Mouse (Mus musculus): ENCODE measurements at regions not wholly inside any gene's neighbourhood (a gene's known extent, or its start where the extent isn't known, plus 50 kb on each side); places are given as distances from the start of the nearest gene placed in this dataset.

DNA sequence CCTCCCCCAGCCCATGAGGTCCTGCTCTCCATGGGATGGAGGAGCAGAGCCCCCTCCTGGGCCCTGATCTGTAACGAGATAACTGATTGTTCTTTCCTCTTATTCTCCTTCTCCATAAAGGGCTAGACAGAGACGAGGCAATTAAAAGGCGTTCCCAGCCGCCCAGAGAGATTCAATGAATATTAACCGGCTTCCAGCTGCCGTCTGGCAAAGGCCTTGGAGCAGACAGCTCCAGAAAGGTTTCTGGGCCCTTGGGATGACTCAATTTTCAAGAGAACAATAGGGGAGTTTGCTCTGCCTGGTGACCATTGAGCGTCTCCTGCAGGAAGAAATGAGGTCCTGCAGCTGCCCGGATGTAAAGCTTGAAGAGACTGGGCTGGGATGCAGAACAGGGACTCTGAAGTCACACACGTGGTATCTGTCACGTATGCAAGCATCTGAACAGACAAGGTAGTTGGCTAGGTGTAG is 104.0 kb upstream of the Pcbd1 start:
- H3K27ac ChIP-seq, result no peak overlapping the region
- no peak for ATAC-seq (ENCODE audit: insufficient read depth, low FRiP score, low read depth)
- no peaks in the 10 kb centered on the region for H3K27me3 ChIP-seq (replicated peaks)
- no peak overlapping the region for H3K9ac ChIP-seq
- no peak overlapping the region for H3K4me3 ChIP-seq (replicated peaks)
- WGBS, result 16% methylated on average over 10 of the region's 10 CpGs
- no peaks in the 10 kb centered on the region for H3K36me3 ChIP-seq
- no peak overlapping the region for H3K4me2 ChIP-seq
- no peaks in the 10 kb centered on the region for H3K9me3 ChIP-seq
- no peaks in the 10 kb centered on the region for H3K4me1 ChIP-seq

DNA sequence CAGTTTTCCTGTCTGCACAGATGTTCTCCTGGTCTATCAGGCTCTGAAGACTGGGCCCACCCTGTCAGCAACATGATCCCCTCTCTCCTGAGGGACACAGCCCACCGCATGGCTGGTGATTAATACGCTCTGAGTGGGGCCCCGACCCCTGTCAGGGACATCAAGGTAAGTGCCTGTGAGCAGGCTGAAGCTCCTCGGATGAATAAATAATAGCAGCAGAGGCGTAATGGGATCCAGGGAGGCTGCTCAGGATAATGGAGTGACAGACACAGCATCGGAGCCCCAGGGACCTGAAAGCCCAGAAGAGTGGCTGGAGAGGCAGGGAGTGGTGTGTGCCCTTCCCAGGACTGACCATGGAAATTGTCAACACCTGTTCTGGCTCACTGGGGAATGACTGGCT is 107.4 kb upstream of the Pcbd1 start:
- Histone ChIP-seq H3K4me1 (no peaks in the 10 kb centered on the region), H3K9ac (no peak overlapping the region), H3K27ac (no peak overlapping the region), H3K9me3 (no peaks in the 10 kb centered on the region), H3K4me2 (no peak overlapping the region), H3K36me3 (no peaks in the 10 kb centered on the region), H3K27me3 (replicated peaks) (no peaks in the 10 kb centered on the region), H3K4me3 (replicated peaks) (no peak overlapping the region)
- no peak for ATAC-seq (ENCODE audit: insufficient read depth, low FRiP score, low read depth)
- 22% methylated on average over 6 of the region's 6 CpGs for WGBS

DNA sequence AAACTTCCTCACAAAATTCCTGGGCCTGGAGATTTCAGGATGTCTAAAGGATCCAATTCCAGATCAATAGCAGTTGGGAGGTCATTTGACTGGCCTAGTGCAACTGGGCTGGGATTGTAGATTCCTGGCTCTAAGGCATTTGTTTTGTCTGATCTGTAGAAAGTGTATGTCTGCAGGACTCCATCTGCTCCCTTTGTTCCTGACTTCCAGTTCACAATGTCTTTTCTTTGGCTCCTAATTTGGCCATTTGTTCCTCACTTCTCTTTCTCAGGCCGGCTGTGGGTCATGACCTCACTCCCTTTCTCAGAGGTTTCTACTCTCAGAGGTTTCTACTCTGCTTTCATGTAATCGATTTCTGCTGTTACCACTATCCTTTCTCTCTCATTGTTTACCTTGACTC is 115.5 kb upstream of the Pcbd1 start:
- Histone ChIP-seq H3K36me3 (no peaks in the 10 kb centered on the region), H3K27ac (no peak overlapping the region), H3K4me1 (no peaks in the 10 kb centered on the region), H3K9ac (no peak overlapping the region), H3K27me3 (replicated peaks) (no peaks in the 10 kb centered on the region), H3K4me3 (replicated peaks) (no peak overlapping the region), H3K4me2 (no peak overlapping the region), H3K9me3 (no peaks in the 10 kb centered on the region)
- 48% methylated on average over 2 of the region's 2 CpGs for WGBS
- no peak for ATAC-seq (ENCODE audit: insufficient read depth, low FRiP score, low read depth)

DNA sequence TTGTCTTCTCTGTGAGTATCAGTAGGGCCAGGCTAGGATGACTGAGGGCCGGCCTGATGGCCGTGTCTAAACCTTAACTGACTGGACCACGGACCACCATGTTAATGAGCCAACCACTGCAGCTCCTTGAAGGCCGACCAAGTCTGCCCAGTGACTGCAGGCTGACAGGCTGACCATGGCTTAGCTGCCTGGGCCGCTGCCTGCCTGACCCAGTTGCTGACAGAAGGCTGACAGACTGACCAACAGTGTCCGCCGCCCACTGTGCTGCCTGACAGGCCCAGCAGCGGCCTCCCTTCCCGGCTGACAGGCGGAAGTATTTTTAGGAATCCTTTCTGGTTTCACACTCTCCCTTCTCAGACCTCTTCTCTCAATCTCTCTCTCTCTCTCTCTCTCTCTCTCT is 124.3 kb upstream of the Pcbd1 start:
- Histone ChIP-seq H3K4me2 (no peak overlapping the region), H3K36me3 (no peaks in the 10 kb centered on the region), H3K4me1 (no peaks in the 10 kb centered on the region), H3K9me3 (no peaks in the 10 kb centered on the region), H3K27ac (no peak overlapping the region), H3K9ac (no peak overlapping the region), H3K27me3 (replicated peaks) (no peaks in the 10 kb centered on the region), H3K4me3 (replicated peaks) (no peak overlapping the region)
- ATAC-seq (ENCODE audit: insufficient read depth, low FRiP score, low read depth), result no peak
- 81% methylated on average over 10 of the region's 10 CpGs for WGBS

DNA sequence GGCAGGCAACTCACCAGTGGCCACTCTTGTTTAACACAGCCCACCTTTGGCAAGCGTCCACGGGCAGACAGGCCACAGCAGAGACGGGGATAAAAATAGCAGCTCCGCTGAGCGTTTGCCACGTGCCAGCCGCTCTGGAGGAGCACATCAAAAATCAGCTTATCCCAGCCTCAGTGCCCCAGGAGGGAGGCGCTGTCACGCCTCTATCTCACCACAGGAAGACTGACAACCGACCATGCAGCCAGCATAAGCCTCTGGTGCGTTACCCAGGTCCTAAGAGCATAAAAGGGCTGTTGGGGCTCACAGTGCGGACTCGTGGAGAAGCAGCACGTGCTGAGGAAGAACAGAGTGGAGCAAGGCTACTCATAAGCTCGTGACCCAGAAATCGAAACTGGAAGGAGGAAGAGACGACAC is 126.4 kb upstream of the Unc5b start:
- H3K4me1 ChIP-seq, result no peaks in the 10 kb centered on the region
- no peak overlapping the region for H3K27ac ChIP-seq
- no peaks in the 10 kb centered on the region for H3K27me3 ChIP-seq (replicated peaks)
- H3K9me3 ChIP-seq, result no peaks in the 10 kb centered on the region
- no peak overlapping the region for H3K4me3 ChIP-seq (replicated peaks)
- 29% methylated on average over 17 of the region's 17 CpGs for WGBS
- no peak for ATAC-seq (ENCODE audit: insufficient read depth, low FRiP score, low read depth)
- no peaks in the 10 kb centered on the region for H3K36me3 ChIP-seq
- no peak overlapping the region for H3K4me2 ChIP-seq
- no peak overlapping the region for H3K9ac ChIP-seq

DNA sequence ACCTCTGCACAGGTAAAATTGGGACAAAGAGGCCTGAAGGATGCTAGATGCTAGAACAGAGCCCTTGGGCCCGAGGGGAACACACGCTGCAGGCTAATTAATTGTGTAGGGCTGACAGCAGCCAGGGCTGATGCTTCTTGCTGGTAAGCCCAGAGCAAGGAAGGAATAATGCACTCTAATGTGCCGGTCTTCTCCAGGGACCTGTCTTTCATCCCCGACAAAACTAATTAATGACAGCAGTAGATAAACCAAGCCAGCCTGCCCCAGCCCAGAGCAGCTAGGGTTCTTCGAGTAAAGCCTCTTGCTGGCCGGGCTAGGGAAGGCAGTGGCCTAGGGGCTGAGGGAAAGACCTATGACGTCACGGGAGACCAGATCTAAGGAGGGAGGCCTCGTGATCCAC is 124.1 kb upstream of the Unc5b start:
- H3K4me2 ChIP-seq, result no peak overlapping the region

DNA sequence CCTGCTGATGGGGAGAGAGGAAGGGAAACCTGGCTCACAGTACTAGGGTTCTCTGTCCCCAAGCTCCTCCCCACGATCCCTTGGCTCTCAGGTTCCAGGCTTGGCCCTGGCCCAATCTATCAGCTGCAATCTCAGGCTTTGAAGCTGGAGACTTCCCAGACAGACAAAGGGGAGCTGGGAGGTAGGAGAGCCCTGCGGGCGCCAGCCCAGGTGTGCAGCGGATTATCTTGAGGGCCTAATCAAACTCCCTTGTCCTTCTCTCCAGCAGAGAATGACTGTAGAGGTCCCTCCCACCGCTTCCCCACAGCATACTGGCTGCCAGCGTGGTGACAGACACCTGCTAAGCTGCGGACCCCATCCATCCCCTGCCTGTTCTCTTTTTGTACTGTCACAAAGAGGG is 121.1 kb upstream of the Unc5b start:
- H3K27me3 ChIP-seq (replicated peaks), result no peaks in the 10 kb centered on the region
- 13% methylated on average over 7 of the region's 7 CpGs for WGBS
- H3K4me2 ChIP-seq, result no peak overlapping the region
- H3K4me3 ChIP-seq (replicated peaks), result no peak overlapping the region
- H3K9me3 ChIP-seq, result no peaks in the 10 kb centered on the region
- no peaks in the 10 kb centered on the region for H3K4me1 ChIP-seq
- H3K9ac ChIP-seq, result no peak overlapping the region
- no peak overlapping the region for H3K27ac ChIP-seq
- no peak for ATAC-seq (ENCODE audit: insufficient read depth, low FRiP score, low read depth)
- no peaks in the 10 kb centered on the region for H3K36me3 ChIP-seq

More for the DNA sequence above, 124.1 kb upstream of the Unc5b start:
- H3K4me3 ChIP-seq (replicated peaks), result no peak overlapping the region
- ATAC-seq (ENCODE audit: insufficient read depth, low FRiP score, low read depth), result no peak
- no peaks in the 10 kb centered on the region for H3K27me3 ChIP-seq (replicated peaks)
- 39% methylated on average over 9 of the region's 9 CpGs for whole genome bisulfite sequencing
- no peaks in the 10 kb centered on the region for H3K36me3 ChIP-seq
- no peak overlapping the region for H3K27ac ChIP-seq
- H3K9ac ChIP-seq, result no peak overlapping the region
- no peaks in the 10 kb centered on the region for H3K9me3 ChIP-seq
- no peaks in the 10 kb centered on the region for H3K4me1 ChIP-seq

DNA sequence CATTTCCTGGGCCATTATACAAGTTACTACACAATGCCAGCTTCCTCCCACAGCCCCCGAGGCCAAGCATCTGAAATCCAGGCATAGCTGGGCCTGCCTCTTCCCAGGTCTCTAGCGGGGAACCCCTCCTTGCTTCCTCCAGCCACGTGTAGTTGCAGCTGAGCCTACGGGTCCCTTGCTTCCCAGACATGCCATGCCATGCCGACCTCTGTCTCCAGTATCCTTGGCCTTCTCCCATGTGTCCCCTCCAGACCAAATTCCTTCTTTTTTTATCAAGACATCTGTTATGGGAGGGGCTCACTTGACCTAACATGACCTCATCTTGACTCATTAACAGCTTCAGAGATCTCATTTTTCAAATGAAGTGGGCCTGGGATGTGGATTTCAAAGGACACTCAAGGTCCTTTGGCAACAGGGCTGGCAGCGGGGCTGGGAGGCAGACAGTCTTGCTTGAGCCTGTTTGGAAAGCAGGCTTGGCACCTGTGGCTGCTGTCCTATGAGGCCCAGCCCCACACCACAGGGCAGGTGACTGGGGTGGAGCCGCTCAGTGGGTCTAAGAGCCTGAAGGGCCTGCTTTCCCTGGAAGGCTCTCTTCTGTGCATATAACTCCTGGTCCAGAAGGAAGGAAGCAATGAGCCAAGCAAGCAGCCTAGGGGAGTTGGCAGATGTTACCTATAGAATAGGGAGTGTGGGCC is 117.7 kb upstream of the Unc5b start:
- Histone ChIP-seq H3K4me1 (no peaks in the 10 kb centered on the region), H3K36me3 (no peaks in the 10 kb centered on the region), H3K9me3 (no peaks in the 10 kb centered on the region), H3K9ac (no peak overlapping the region), H3K27me3 (replicated peaks) (no peaks in the 10 kb centered on the region), H3K27ac (no peak overlapping the region), H3K4me3 (replicated peaks) (no peak overlapping the region), H3K4me2 (no peak overlapping the region)
- no peak for ATAC-seq (ENCODE audit: insufficient read depth, low FRiP score, low read depth)
- WGBS, result 40% methylated on average over 7 of the region's 7 CpGs

DNA sequence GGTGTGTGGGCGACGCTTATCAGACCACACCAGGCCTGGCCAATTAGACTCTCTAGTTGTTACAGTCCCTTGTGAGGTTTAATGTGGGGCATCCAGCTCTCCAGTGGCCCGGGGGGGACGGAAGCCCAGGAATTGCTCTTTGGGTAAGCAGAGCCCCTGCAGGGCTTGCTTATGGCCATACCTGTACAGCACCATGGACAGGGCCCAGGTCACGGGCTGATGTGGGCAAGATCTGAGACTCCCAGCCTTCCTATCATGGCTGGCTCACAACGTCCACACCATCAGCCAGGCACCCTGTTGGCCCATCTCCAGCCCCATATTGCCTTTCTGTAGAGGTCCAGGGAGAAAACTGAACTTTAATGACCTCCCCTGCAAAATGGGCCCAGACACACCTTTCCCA is 111.7 kb upstream of the Unc5b start:
- no peak overlapping the region for H3K9ac ChIP-seq
- H3K27ac ChIP-seq, result no peak overlapping the region

DNA sequence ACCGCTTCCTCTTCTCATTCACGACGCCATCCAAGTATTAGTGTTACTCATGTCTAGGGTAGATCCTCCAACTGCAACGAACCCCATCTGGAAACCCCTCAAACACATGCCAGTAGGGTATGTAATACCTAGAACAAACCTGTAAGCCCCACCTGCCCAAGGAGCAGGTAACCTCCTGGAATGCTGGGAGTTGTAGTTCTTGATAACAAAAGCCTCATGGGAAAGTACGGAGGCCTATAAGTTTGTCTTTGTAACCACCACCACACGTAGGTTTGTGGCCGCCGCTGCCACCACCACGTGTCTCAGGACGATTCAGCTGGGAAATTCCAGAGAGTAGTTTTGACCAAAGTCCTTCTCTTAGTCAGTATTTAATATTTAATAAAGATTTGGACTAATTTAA is 107.4 kb upstream of the Unc5b start:
- Histone ChIP-seq H3K9ac (no peak overlapping the region), H3K4me2 (no peak overlapping the region), H3K9me3 (no peaks in the 10 kb centered on the region), H3K27me3 (replicated peaks) (no peaks in the 10 kb centered on the region), H3K36me3 (no peaks in the 10 kb centered on the region), H3K4me1 (peaks cover 6% of the 10 kb centered on the region; the same call in 1 of the 2 replicates), H3K27ac (no peak overlapping the region), H3K4me3 (replicated peaks) (no peak overlapping the region)
- 84% methylated on average over 10 of the region's 10 CpGs for WGBS
- no peak for ATAC-seq (ENCODE audit: insufficient read depth, low FRiP score, low read depth)

More for the DNA sequence above, 111.7 kb upstream of the Unc5b start:
- Histone ChIP-seq H3K36me3 (no peaks in the 10 kb centered on the region), H3K4me2 (no peak overlapping the region), H3K4me1 (no peaks in the 10 kb centered on the region), H3K27me3 (replicated peaks) (no peaks in the 10 kb centered on the region), H3K9me3 (no peaks in the 10 kb centered on the region), H3K4me3 (replicated peaks) (no peak overlapping the region)
- ATAC-seq (ENCODE audit: insufficient read depth, low FRiP score, low read depth), result no peak
- 64% methylated on average over 6 of the region's 6 CpGs for WGBS

DNA sequence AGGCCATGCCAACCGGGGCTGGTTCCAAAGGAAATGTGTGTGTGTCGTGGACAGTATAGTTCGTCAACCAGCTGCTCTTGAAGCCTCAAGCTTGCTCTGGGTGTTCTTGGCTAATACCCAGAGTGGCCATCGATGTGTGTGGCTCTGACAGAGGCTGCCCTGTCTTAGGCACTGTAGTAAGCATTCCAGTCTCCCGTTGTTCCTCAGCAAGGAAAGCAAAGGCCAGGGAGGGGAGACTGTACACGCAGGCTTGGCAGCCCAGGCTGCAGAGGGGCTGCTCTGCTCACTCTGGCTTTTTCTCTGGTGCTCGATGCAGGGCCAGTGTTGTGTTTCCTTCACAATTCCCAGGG is 106.1 kb upstream of the Unc5b start:
- H3K27ac ChIP-seq, result no peak overlapping the region
- H3K27me3 ChIP-seq (replicated peaks), result no peaks in the 10 kb centered on the region
- no peak overlapping the region for H3K4me3 ChIP-seq (replicated peaks)
- ATAC-seq (ENCODE audit: insufficient read depth, low FRiP score, low read depth), result no peak
- peaks cover 11% of the 10 kb centered on the region for H3K4me1 ChIP-seq
- no peak overlapping the region for H3K4me2 ChIP-seq
- no peak overlapping the region for H3K9ac ChIP-seq
- no peaks in the 10 kb centered on the region for H3K9me3 ChIP-seq
- no peaks in the 10 kb centered on the region for H3K36me3 ChIP-seq
- WGBS, result 45% methylated on average over 7 of the region's 7 CpGs

DNA sequence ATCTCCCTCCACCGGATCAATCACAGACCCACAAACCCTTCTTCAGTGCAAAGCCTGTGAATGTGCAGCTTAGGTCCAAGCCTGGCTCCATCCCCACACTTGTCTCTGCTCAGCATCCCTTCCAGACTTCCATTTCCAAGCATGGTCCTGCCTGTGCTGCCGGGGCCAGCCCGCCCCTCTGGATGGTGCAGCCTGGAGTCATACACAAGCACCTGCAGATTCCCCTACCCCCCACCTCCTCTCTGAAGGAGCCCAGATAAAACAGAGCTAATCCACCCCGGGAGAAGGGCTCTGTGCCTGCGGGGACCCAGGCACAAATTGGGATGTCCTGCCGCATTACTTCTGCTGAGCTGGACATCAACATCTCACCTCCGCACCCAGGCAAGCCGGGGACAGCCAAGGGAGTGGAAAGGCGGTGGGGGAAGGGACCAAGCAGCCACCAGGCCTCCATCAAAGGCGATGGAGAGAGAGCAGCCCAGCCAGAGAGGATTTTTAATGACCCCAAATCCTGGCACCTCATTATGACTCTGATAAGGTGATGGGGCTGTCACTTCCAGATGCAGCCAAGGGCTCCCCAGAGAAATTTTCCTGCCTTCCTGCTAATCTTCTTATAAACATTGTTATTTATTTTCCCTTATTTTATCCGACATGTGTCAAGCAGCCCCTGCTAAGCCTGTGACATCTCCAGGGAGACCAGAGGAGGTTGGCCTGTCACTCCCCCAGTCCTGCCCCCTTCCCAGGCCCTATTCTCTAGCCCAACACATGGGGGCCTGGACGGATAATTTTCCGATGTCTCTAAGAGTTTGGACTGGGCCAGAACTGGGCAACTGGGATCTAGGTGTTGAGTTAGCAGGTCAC is 105.5 kb upstream of the Unc5b start:
- H3K9ac ChIP-seq, result no peak overlapping the region
- WGBS, result 29% methylated on average over 13 of the region's 13 CpGs
- no peaks in the 10 kb centered on the region for H3K36me3 ChIP-seq
- no peak overlapping the region for H3K27ac ChIP-seq
- peaks cover 12% of the 10 kb centered on the region for H3K4me1 ChIP-seq
- no peak overlapping the region for H3K4me2 ChIP-seq
- no peak for ATAC-seq (ENCODE audit: insufficient read depth, low FRiP score, low read depth)
- H3K27me3 ChIP-seq (replicated peaks), result no peaks in the 10 kb centered on the region
- no peak overlapping the region for H3K4me3 ChIP-seq (replicated peaks)
- H3K9me3 ChIP-seq, result no peaks in the 10 kb centered on the region

All from stomach, embryonic 15.5 days (tissue).